Mouse (Mus musculus): ENCODE results near the gene Ntrk2.

Gene Ntrk2

DNA sequence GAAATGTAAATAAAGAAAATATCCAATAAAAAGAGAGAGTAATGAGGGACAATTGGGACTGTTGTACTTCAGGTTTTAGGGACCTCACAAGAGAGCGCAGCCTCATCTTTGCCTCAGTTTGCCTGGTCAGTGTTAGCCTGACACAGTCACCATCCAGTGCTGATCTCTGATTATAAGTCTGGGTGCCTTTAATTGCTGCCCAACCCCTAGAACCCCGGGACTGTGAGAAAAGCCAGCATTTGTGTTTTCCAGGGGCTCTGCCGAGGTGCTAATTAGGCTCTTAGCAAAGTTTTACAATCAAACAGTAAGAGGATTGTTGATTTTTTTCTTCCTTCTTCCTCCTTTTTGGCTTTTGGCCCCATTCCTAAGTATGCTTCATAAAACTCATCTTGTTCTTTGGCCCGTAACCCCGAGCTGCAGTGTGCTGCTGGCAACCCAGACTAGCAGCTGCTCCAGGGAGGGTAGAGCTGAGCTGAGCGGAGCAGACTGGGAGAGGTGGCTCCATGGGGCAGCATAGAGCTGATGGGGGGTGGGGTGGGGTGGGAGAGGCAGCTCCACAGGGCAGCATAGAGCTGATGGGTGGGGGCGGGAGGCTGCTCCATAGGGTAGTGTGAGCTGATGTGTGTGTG lies 34.5 kb downstream of the Ntrk2 start:
- peak; percentile 23 for DNase-seq (ENCODE audit: low read depth, low spot score)

- DNase-seq (ENCODE audit: low read depth, low spot score): no peak
Observed at GRCm38 (mm10) chr13:58843826-58844225, 37.5 kb downstream of the Ntrk2 start.

GRCm38 (mm10) chr13:58848578-58848977 lies 42.2 kb downstream of the Ntrk2 start:
- DNase-seq (ENCODE audit: low read depth, low spot score): no peak

DNA sequence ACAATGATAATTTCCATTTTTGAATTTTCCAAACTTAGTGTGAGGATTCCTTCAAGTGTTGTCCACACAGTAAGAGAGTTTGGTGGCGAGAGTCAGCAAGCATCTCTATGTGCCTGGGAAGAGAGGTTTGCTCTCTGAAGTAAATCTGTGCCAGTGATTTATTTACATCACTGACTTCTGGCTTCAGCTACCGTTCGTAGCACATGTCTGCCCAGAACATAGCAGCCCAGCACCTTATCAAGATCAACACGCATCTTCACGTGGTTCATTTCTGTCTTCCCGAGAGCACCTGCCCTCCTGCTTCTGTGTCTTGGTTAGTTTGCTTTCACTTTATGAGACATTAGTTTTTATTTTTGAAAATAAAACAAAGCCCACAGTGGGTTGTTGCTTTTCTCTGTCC lies 47.3 kb downstream of the Ntrk2 start:
- DNase-seq (ENCODE audit: low read depth, low spot score): no peak

GRCm38 (mm10) chr13:58866239-58866638 lies 59.9 kb downstream of the Ntrk2 start:
- DNase-seq (ENCODE audit: low read depth, low spot score): no peak

- no peak for DNase-seq (ENCODE audit: low read depth, low spot score)
Observed at GRCm38 (mm10) chr13:58866776-58867435, 60.5 kb downstream of the Ntrk2 start.

GRCm38 (mm10) chr13:58882468-58882867 lies 76.1 kb downstream of the Ntrk2 start:
- DNase-seq (ENCODE audit: low read depth, low spot score): no peak

GRCm38 (mm10) chr13:58882916-58883315 lies 76.5 kb downstream of the Ntrk2 start:
- no peak for DNase-seq (ENCODE audit: low read depth, low spot score)

- no peak for DNase-seq (ENCODE audit: low read depth, low spot score)
Observed at GRCm38 (mm10) chr13:58886108-58886507, 79.7 kb downstream of the Ntrk2 start.

DNA sequence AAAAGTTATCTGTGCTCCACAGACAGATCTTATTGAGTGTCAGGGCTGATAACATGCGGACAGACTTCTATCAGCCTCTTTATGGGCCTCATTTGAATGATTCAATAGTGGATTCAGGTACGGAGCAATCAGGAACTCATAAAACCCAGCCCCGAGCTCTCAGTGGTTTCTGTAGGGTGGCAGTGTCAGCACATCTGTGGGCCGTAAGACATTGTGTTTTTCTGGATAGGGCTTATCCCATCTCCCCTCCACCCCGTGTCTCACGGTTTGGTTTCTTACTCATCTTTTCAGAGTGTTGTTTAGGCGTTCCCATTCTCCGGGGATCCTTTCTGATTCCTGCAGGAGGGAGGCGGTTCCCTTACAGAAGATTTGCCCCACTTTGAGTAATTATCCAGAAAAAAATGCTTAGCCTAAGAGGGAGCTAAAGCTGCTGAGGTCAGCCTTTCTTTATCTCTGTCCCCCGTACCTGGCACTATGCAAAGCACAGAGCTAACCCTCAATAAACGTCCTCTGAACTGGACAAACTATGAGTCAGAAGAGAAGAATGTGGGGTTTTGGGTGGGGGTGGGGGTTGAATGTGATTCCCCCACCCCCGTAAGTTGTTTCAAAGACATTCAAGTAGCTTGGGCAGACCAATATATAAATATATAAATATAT lies 90.0 kb downstream of the Ntrk2 start:
- DNase-seq (ENCODE audit: low read depth, low spot score): no peak

DNA sequence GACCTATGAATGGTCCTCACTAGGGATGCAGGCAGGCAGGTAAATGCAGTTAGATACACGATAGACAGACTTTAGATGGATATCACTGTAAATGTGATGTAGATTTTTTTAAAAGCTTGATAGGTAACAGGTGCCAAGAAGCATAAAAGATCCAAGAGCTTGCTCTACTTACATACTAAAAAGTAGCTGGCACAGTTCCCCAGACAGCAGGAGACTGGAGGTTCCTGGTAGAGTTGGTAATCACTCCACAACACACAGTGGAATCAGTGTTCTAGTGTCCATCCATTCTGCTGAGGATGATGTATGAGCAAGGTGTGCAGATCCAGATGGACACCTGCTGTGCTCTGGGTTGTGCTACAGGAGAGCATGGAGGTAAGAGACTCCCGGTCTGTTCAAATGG lies 93.0 kb downstream of the Ntrk2 start:
- DNase-seq (ENCODE audit: low read depth, low spot score): no peak

GRCm38 (mm10) chr13:58902313-58902712 lies 95.9 kb downstream of the Ntrk2 start:
- no peak for DNase-seq (ENCODE audit: low read depth, low spot score)

- DNase-seq (ENCODE audit: low read depth, low spot score): no peak
Observed at GRCm38 (mm10) chr13:58904742-58905735, 98.7 kb downstream of the Ntrk2 start.

DNA sequence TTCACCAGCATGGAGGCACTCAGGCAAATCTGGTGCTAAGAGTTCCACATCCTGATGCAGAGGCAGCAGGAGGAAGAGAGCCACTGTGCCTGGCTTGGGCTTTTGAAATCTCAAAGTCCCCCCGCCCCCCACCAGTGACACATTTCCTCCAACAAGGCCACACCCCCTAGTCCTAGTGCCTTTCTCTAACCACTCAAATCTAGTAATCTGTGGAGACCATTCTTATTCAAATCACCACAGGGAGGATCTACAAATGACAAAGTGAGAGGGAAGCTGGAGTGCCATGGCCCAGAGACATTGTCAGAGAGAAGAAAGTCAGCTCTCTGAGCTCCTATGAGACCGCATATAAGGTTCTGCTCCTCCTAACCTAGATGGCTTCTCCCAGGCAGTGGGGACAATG lies 105.6 kb downstream of the Ntrk2 start:
- no peak for DNase-seq (ENCODE audit: low read depth, low spot score)

DNA sequence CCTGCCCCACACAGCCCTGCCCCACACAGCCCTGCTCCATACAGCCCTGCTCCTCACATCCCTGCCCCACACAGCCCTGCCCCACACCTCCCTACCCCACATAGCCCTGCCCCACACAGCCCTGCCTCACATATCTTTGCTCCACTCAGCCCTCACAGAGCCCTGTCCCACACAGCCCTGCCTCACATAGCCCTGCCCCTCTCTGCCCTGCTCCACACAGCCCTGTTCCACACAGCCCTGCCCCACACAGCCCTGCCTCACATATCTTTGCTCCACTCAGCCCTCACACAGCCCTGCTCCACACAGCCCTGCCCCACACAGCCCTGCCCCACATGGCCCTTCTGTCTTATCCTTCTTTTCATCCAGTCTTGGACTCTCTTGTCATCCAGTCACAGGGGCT lies 106.2 kb downstream of the Ntrk2 start:
- DNase-seq (ENCODE audit: low read depth, low spot score): no peak

DNA sequence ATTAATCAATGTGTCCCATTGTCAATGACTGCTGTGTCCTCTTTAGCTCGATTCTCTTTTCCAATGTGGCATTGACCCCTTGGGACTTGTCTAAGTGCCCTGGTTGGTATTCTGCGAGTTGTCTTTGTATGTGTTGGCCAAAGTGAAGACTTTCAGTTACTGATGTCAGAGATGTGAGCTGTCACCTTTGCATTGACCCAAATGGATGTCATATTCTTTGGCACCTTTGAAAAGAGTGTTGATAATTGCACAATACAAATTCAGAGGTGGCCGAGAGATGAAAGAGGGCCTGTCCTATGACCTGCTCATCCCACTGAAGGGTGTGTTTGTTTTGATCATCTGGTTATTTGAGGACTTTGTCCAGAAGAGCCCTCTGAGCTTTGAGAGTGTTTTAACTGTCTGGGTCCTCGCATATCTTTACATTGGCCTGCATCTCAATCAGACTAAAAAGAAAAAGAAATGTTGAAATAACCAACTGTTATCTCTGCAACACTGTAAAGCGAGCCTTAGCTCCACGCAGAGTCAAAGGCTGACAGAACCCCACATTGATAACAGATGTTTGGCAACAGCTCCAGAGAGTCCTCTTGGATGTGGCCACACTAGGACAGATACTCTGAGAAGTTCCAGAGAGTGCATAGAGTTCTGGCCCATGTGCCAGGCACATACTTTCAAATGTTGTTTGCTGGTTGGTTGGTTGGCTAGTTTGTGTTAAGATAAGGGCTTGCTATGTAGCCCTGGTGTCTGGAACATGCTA lies 107.9 kb downstream of the Ntrk2 start:
- DNase-seq (ENCODE audit: low read depth, low spot score): no peak

- no peak for DNase-seq (ENCODE audit: low read depth, low spot score)
Observed at GRCm38 (mm10) chr13:58916348-58916747, 110.0 kb downstream of the Ntrk2 start.

DNA sequence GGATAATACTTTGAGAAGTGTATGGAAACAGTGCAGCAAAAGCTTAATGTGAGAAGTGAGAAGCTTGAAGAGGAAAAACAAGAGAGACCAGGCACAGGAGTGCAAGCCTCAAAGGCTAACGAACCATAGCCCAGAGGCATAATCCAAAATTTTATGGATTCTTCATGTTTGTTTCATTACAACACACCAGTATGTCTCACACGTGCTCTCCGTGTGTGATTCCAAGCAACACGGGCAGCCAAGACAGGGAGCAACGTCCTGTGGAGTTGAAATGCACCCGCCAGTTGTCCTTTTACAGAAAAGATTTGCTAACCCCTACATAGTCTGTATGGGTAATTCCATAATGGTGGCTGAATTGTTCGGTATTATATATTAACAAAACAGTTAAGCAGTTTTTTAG lies 113.9 kb downstream of the Ntrk2 start:
- DNase-seq (ENCODE audit: low read depth, low spot score): no peak

DNA sequence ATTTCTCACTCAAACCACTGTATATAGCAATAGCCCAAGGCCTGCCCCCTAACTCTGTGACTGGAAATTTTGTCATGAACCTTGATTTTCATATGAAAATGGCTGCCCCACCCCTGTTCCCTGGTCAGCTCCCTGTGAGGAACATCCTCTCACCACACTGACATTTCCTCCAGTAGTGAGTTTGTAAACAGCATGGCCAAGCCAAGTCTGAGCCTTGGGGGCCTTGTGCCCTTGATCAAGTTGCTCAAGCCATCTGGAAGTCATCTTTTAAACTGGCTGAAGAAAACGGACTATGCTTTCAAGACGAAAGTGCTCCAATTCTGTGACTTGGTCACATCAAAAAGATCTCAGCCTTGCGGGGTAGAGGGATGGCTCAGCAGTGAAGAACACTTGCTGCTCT lies 114.9 kb downstream of the Ntrk2 start:
- no peak for DNase-seq (ENCODE audit: low read depth, low spot score)

- DNase-seq (ENCODE audit: low read depth, low spot score): no peak
Observed at GRCm38 (mm10) chr13:58921705-58922104, 115.3 kb downstream of the Ntrk2 start.

- DNase-seq (ENCODE audit: low read depth, low spot score): no peak
Observed at GRCm38 (mm10) chr13:58922174-58922573, 115.8 kb downstream of the Ntrk2 start.
